Mouse (Mus musculus) hindbrain, embryonic 11.5 days (tissue): ENCODE measurements around the gene Eps15. TPM values are rescaled to one million over a fixed set of nuclear protein-coding genes. Genes with fewer than 3 reads are reported as not detected.

Experiments
- ATAC-seq: fragments of 200-750 bp; cut with Nextera tagmentation; 2 replicates; pipeline ENCODE4 v1.8.0; 2017; ENCODE audit warnings: mild to moderate bottlenecking, moderate TSS enrichment, moderate library complexity; ENCODE audit not compliant: low FRiP score
- DNase-seq: peaks from one replicate; pipeline ENCODE4 v3.0.0-alpha.2; 2015; ENCODE audit warnings: low spot score
- H3K27ac ChIP-seq: fragments of 300-500 bp; sonication (generic); 2 replicates; pipeline ENCODE4 v1.5.1; 2014; ENCODE audit warnings: mild to moderate bottlenecking, low read depth, low read length
- H3K27me3 ChIP-seq: fragments of 300-500 bp; sonication (generic); 2 replicates; pipeline ENCODE4 v1.6.1; 2014; ENCODE audit warnings: mild to moderate bottlenecking, low read length, moderate library complexity, mixed read lengths; ENCODE audit not compliant: control insufficient read depth, insufficient read depth
- H3K36me3 ChIP-seq: fragments of 300-500 bp; sonication (generic); 2 replicates; pipeline ENCODE4 v1.6.1; 2014; ENCODE audit warnings: mild to moderate bottlenecking, low read length, moderate library complexity, mixed read lengths; ENCODE audit not compliant: control insufficient read depth, insufficient read depth
- H3K4me1 ChIP-seq: fragments of 300-500 bp; sonication (generic); replicated peaks from 2 replicates; pipeline ENCODE4 v1.6.1; 2014; ENCODE audit warnings: low read length, mixed read lengths; ENCODE audit not compliant: control insufficient read depth, insufficient read depth
- H3K4me2 ChIP-seq: fragments of 300-500 bp; sonication (generic); replicated peaks from 2 replicates; pipeline ENCODE4 v1.6.1; 2014; ENCODE audit warnings: mild to moderate bottlenecking, low read depth, low read length
- H3K4me3 ChIP-seq: fragments of 300-500 bp; sonication (generic); 2 replicates; pipeline ENCODE4 v1.5.1; 2014; ENCODE audit warnings: low read depth, low read length
- H3K9ac ChIP-seq: fragments of 300-500 bp; sonication (generic); 2 replicates; pipeline ENCODE4 v1.6.1; 2014; ENCODE audit warnings: low read depth, low read length
- H3K9me3 ChIP-seq: fragments of 300-500 bp; sonication (generic); 2 replicates; pipeline ENCODE4 v1.6.1; 2016; ENCODE audit warnings: low read length; ENCODE audit not compliant: control insufficient read depth
- WGBS: fragments of 180-500 bp; shearing (Covaris S2); extraction: QIAGEN DNeasy Blood & Tissue Kit; methylation state at CpG from one replicate; pipeline ENCODE4 v1.1.7; 2014; 5-methylcytosine and 5-hydroxymethylcytosine counted together
- polyA plus RNA-seq: library from polyadenylated mRNA; unstranded; fragments of >200 nt; fragmentation: Nextera tagmentation; extraction: Ambion mirVana; gene quantifications from 2 replicates; pipeline ENCODE4 v1.2.1, GENCODE M21; 2014

Eps15 gene
- polyA plus RNA-seq, 1 experiment from 2014 or later, result 53.6 TPM

DNA sequence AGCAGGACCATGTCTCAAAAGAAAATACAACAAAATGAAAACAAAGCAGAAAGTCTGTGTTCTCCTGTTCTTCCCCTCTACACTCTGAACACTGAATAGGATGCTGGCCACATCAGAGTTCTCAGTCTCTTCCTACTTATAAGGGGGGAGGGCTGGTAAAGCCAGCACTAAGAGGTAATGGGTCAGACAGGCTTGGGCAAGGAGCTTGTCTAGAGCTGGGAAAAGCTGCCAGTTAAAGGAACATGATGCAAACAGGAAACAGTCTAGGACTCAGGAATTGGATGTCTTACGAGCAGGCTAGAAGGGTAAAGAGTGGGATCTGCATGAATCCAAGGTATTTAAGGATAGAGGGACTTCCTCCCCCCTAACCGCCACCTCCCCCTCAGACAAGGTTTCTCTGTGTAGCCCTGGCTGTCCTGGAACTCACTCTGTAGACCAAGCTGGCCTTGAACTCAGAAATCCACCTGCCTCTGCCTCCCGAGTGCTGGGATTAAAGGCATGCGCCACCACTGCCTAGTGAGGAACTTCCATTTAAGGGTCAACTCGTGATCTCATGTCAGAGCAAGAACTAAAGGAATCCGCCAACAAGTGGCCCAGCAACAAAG lies 35.0 kb upstream of the Eps15 start:
- no peak overlapping the region for H3K9ac ChIP-seq
- no peak for ATAC-seq
- 83% methylated on average over 6 of the region's 6 CpGs for WGBS
- no peaks in the 10 kb centered on the region for H3K36me3 ChIP-seq
- H3K27me3 ChIP-seq, result no peaks in the 10 kb centered on the region
- H3K4me2 ChIP-seq, result no peak overlapping the region
- H3K4me1 ChIP-seq, result no peaks in the 10 kb centered on the region
- H3K27ac ChIP-seq, result no peak overlapping the region
- H3K4me3 ChIP-seq, result no peak overlapping the region
- no peaks in the 10 kb centered on the region for H3K9me3 ChIP-seq
- no peak for DNase-seq

GRCm38 (mm10) chr4:109251605-109252004 lies 28.5 kb upstream of the Eps15 start:
- WGBS, result 46% methylated on average over 3 of the region's 3 CpGs
- ATAC-seq, result no peak

GRCm38 (mm10) chr4:109252199-109252598 lies 27.9 kb upstream of the Eps15 start:
- Histone ChIP-seq H3K36me3 (no peaks in the 10 kb centered on the region), H3K4me3 (no peak overlapping the region), H3K27ac (no peak overlapping the region), H3K9me3 (no peaks in the 10 kb centered on the region), H3K27me3 (no peaks in the 10 kb centered on the region), H3K4me1 (no peaks in the 10 kb centered on the region), H3K9ac (no peak overlapping the region), H3K4me2 (no peak overlapping the region)
- no peak for DNase-seq
- no peak for ATAC-seq
- 88% methylated on average over 4 of the region's 4 CpGs for WGBS

More at GRCm38 (mm10) chr4:109251605-109252004, 28.5 kb upstream of the Eps15 start:
- DNase-seq, result peak; percentile 34
- Histone ChIP-seq H3K36me3 (no peaks in the 10 kb centered on the region), H3K4me2 (no peak overlapping the region), H3K9me3 (no peaks in the 10 kb centered on the region), H3K27ac (no peak overlapping the region), H3K27me3 (no peaks in the 10 kb centered on the region), H3K4me3 (no peak overlapping the region), H3K4me1 (no peaks in the 10 kb centered on the region), H3K9ac (no peak overlapping the region)

- H3K36me3 ChIP-seq, result no peaks in the 10 kb centered on the region
- H3K4me2 ChIP-seq, result no peak overlapping the region
- no peak for ATAC-seq
- no peaks in the 10 kb centered on the region for H3K9me3 ChIP-seq
- H3K27me3 ChIP-seq, result no peaks in the 10 kb centered on the region
- no peaks in the 10 kb centered on the region for H3K4me1 ChIP-seq
- 75% methylated on average over 11 of the region's 11 CpGs for WGBS
- no peak overlapping the region for H3K4me3 ChIP-seq
- H3K9ac ChIP-seq, result no peak overlapping the region
- no peak overlapping the region for H3K27ac ChIP-seq
- no peak for DNase-seq
These were observed 26.4 kb upstream of the Eps15 start for GRCm38 (mm10) chr4:109253664-109254151.

DNA sequence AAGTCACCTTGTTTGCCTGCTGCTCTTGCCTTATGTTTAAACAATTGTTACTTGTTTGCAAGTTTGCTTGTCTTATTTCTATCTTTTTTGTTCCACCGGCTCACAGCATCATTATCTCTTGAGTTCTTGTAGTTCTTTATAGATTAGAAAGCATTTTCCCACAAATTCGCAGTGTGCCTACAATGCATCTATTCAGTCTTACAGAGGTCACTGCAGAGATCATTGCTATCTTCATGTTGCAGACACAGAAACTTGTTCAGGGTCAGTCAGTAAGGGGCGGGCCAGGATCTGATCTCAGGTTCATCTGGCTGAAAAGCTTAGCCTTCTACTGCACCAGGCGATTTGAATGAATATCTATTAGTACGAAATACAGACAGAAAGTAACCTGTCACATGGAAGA lies 25.6 kb upstream of the Eps15 start:
- H3K36me3 ChIP-seq, result no peaks in the 10 kb centered on the region
- H3K9me3 ChIP-seq, result no peaks in the 10 kb centered on the region
- no peak overlapping the region for H3K4me2 ChIP-seq
- DNase-seq (no peak), ATAC-seq (no peak)
- H3K4me3 ChIP-seq, result no peak overlapping the region
- no peaks in the 10 kb centered on the region for H3K27me3 ChIP-seq
- H3K9ac ChIP-seq, result no peak overlapping the region
- H3K4me1 ChIP-seq, result no peaks in the 10 kb centered on the region
- WGBS, result 81% methylated on average over 5 of the region's 5 CpGs
- H3K27ac ChIP-seq, result no peak overlapping the region

DNA sequence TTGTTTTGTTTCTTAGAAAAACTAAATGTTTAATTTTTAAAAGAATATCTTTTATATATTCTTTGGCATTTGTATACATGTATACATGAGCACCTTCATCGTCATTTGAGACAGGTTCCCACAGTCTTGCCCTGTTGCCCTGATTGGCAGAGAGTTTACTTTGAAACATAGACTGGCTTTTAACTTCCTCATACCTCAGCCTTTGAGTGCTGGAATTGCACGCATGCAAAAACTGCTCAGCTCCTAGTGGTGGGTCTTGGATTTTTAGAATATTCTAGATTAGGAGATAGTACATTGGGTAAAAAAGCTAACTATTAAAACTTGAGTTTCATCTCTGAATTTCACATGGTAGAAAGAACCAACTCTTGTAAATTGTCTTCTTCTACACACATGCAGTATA lies 24.7 kb upstream of the Eps15 start:
- Histone ChIP-seq H3K4me3 (no peak overlapping the region), H3K4me2 (no peak overlapping the region), H3K27ac (no peak overlapping the region), H3K9me3 (no peaks in the 10 kb centered on the region), H3K36me3 (no peaks in the 10 kb centered on the region), H3K27me3 (no peaks in the 10 kb centered on the region), H3K4me1 (no peaks in the 10 kb centered on the region), H3K9ac (no peak overlapping the region)
- WGBS, result 79% methylated on average over 2 of the region's 2 CpGs
- DNase-seq, result no peak
- no peak for ATAC-seq

DNA sequence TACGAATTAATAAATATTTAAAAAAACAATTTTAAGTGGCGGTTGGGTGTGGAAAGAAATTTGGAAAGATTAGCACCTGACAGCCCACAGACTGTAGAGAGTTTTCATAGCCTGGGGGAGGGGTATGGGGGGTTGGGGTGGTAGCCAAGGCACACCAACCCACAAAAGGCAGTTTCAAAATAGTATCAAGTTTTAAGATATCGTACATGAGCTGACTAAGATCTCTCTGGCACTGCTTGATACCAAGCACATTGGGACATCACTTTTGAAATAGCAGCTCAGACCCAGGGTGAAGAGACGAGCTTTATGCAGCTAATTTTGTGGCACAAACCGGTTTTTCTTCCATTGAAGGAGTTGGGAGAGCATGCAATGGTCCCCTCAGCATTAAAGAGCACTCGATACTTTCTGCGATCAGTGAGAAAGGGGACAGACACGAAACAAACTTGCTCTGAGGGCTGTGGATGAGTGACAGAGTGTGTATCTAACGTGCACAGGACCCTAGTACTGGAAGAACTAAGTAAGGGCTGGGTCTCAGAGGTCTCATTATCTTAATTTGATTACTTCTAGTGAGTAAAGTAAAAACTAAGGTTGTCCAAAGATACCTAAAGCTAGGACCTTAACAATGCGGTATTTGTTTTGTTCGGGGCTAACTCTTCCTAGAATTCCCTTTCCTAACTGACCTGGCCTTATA lies 24.2 kb upstream of the Eps15 start:
- ATAC-seq, result no peak
- 85% methylated on average over 11 of the region's 11 CpGs for WGBS

GRCm38 (mm10) chr4:109256791-109257190 lies 23.3 kb upstream of the Eps15 start:
- DNase-seq, result no peak
- Histone ChIP-seq H3K36me3 (no peaks in the 10 kb centered on the region), H3K27me3 (no peaks in the 10 kb centered on the region), H3K9ac (no peak overlapping the region), H3K4me3 (no peak overlapping the region), H3K4me1 (no peaks in the 10 kb centered on the region), H3K4me2 (no peak overlapping the region), H3K27ac (no peak overlapping the region), H3K9me3 (no peaks in the 10 kb centered on the region)
- 86% methylated on average over 6 of the region's 6 CpGs for WGBS
- ATAC-seq, result no peak

More for the DNA sequence above, 24.2 kb upstream of the Eps15 start:
- no peaks in the 10 kb centered on the region for H3K9me3 ChIP-seq
- DNase-seq, result no peak
- H3K9ac ChIP-seq, result no peak overlapping the region
- H3K36me3 ChIP-seq, result no peaks in the 10 kb centered on the region
- H3K4me2 ChIP-seq, result no peak overlapping the region
- H3K27me3 ChIP-seq, result no peaks in the 10 kb centered on the region
- no peaks in the 10 kb centered on the region for H3K4me1 ChIP-seq
- no peak overlapping the region for H3K4me3 ChIP-seq
- no peak overlapping the region for H3K27ac ChIP-seq

GRCm38 (mm10) chr4:109257639-109258038 lies 22.4 kb upstream of the Eps15 start:
- no peak overlapping the region for H3K4me2 ChIP-seq
- no peaks in the 10 kb centered on the region for H3K36me3 ChIP-seq
- no peak overlapping the region for H3K4me3 ChIP-seq
- H3K27me3 ChIP-seq, result no peaks in the 10 kb centered on the region
- no peak overlapping the region for H3K9ac ChIP-seq
- no peaks in the 10 kb centered on the region for H3K9me3 ChIP-seq
- no peak overlapping the region for H3K27ac ChIP-seq
- no peak for ATAC-seq
- no peaks in the 10 kb centered on the region for H3K4me1 ChIP-seq
- DNase-seq, result no peak
